Mouse (Mus musculus) midbrain, embryonic 14.5 days (tissue): ENCODE measurements around the gene Ei24. TPM values are rescaled to one million over a fixed set of nuclear protein-coding genes. Genes with fewer than 3 reads are reported as not detected.

Experiments used
- ATAC-seq: fragments of 200-750 bp; cut with Nextera tagmentation; 2 replicates; pipeline ENCODE4 v1.8.0; 2017; ENCODE audit warnings: moderate number of reproducible peaks, moderate library complexity; ENCODE audit not compliant: low FRiP score, low TSS enrichment
- DNase-seq: peaks from one replicate; pipeline ENCODE4 v3.0.0-alpha.2; 2015
- H3K27ac ChIP-seq: fragments of 300-500 bp; sonication (generic); replicated peaks from 2 replicates; pipeline ENCODE4 v1.5.1; 2014; ENCODE audit warnings: mild to moderate bottlenecking, low read depth, low read length, moderate library complexity
- H3K27me3 ChIP-seq: fragments of 300-500 bp; sonication (generic); 2 replicates; pipeline ENCODE4 v1.6.1; 2014; ENCODE audit warnings: low read length, control low read depth, mixed read lengths; ENCODE audit not compliant: control insufficient read depth, insufficient read depth
- H3K36me3 ChIP-seq: fragments of 300-500 bp; sonication (generic); 2 replicates; pipeline ENCODE4 v1.6.1; 2014; ENCODE audit warnings: low read length, control low read depth; ENCODE audit not compliant: control insufficient read depth, insufficient read depth
- H3K4me1 ChIP-seq: fragments of 300-500 bp; sonication (generic); 2 replicates; pipeline ENCODE4 v1.6.1; 2014; ENCODE audit warnings: mild to moderate bottlenecking, antibody characterized with exemption, low read length, control low read depth; ENCODE audit not compliant: control insufficient read depth, insufficient read depth
- H3K4me2 ChIP-seq: fragments of 300-500 bp; sonication (generic); 2 replicates; pipeline ENCODE4 v1.6.1; 2014; ENCODE audit warnings: mild to moderate bottlenecking, low read length, moderate library complexity
- H3K4me3 ChIP-seq: fragments of 300-500 bp; sonication (generic); replicated peaks from 2 replicates; pipeline ENCODE4 v1.5.1; 2014; ENCODE audit warnings: low read depth, low read length
- H3K9ac ChIP-seq: fragments of 300-500 bp; sonication (generic); replicated peaks from 2 replicates; pipeline ENCODE4 v1.6.1; 2014; ENCODE audit warnings: mild to moderate bottlenecking, low read length, moderate library complexity
- H3K9me3 ChIP-seq: fragments of 300-500 bp; sonication (generic); 2 replicates; pipeline ENCODE4 v1.6.1; 2016; ENCODE audit warnings: low read length, control low read depth, mixed read lengths; ENCODE audit not compliant: control insufficient read depth
- WGBS: fragments of 180-500 bp; shearing (Covaris S2); extraction: QIAGEN DNeasy Blood & Tissue Kit; methylation state at CpG from one replicate; pipeline ENCODE4 v1.1.7; 2014; 5-methylcytosine and 5-hydroxymethylcytosine counted together
- polyA plus RNA-seq: library from polyadenylated mRNA; unstranded; fragments of >200 nt; fragmentation: Nextera tagmentation; extraction: Ambion mirVana; gene quantifications from 2 replicates; pipeline ENCODE4 v1.2.1, GENCODE M21; 2014

Gene Ei24
- 80.5 and 103 TPM in 2 replicates for polyA plus RNA-seq

GRCm38 (mm10) chr9:36796781-36797555 lies at the start of gene Ei24:
Gene Ei24, minus strand, starts transcription at chr9:36797393.
- H3K36me3 ChIP-seq, result peaks cover 8% of the 10 kb centered on the region
- H3K27ac ChIP-seq, result peak within 1 kb of the TSS; percentile 76
- no peaks in the 10 kb centered on the region for H3K9me3 ChIP-seq
- peaks cover 14% of the 10 kb centered on the region for H3K4me1 ChIP-seq
- DNase-seq (peak; percentile 91), ATAC-seq (peak; percentile 99)
- peak within 1 kb of the TSS; percentile 95 for H3K4me3 ChIP-seq
- under 1% methylated on average over 66 of the region's 66 CpGs for WGBS
- peak within 1 kb of the TSS; percentile 96 for H3K9ac ChIP-seq
- H3K27me3 ChIP-seq, result no peaks in the 10 kb centered on the region
- peak within 1 kb of the TSS; percentile 92 for H3K4me2 ChIP-seq

- WGBS, result 35% methylated on average over 4 of the region's 4 CpGs
- no peak overlapping the region for H3K27ac ChIP-seq
- DNase-seq (no peak), ATAC-seq (no peak)
- H3K27me3 ChIP-seq, result no peaks in the 10 kb centered on the region
- no peak overlapping the region for H3K9ac ChIP-seq
- H3K4me1 ChIP-seq, result no peaks in the 10 kb centered on the region
- H3K4me2 ChIP-seq, result no peak overlapping the region
- peaks cover 76% of the 10 kb centered on the region for H3K36me3 ChIP-seq
- no peaks in the 10 kb centered on the region for H3K9me3 ChIP-seq
- no peak overlapping the region for H3K4me3 ChIP-seq
Observed at GRCm38 (mm10) chr9:36846346-36846745, 49.2 kb upstream of the Ei24 start.

- H3K4me1 ChIP-seq, result peaks cover 34% of the 10 kb centered on the region
- DNase-seq, result peak; percentile 56
- 12% methylated on average over 3 of the region's 3 CpGs for WGBS
- peak overlapping the region; percentile 89 for H3K9ac ChIP-seq
- H3K4me3 ChIP-seq, result peak overlapping the region; percentile 73
- peak overlapping the region; percentile 82 for H3K4me2 ChIP-seq
- no peaks in the 10 kb centered on the region for H3K9me3 ChIP-seq
- no peaks in the 10 kb centered on the region for H3K27me3 ChIP-seq
- peak; percentile 1; the same call in 1 of the 2 replicates for ATAC-seq
- peaks cover 7% of the 10 kb centered on the region for H3K36me3 ChIP-seq
- peak overlapping the region; percentile 96 for H3K27ac ChIP-seq
Observed at GRCm38 (mm10) chr9:36833914-36834313, 36.7 kb upstream of the Ei24 start.

GRCm38 (mm10) chr9:36833043-36833881 lies 36.1 kb upstream of the Ei24 start:
- H3K4me2 ChIP-seq, result peak overlapping the region; percentile 82
- H3K9me3 ChIP-seq, result no peaks in the 10 kb centered on the region
- no peaks in the 10 kb centered on the region for H3K27me3 ChIP-seq
- peak overlapping the region; percentile 96 for H3K27ac ChIP-seq
- H3K9ac ChIP-seq, result peak overlapping the region; percentile 89
- WGBS, result under 1% methylated on average over 31 of the region's 31 CpGs
- ATAC-seq, result peak; percentile 67
- H3K4me3 ChIP-seq, result peak overlapping the region; percentile 73
- H3K36me3 ChIP-seq, result peaks cover 7% of the 10 kb centered on the region
- peaks cover 34% of the 10 kb centered on the region for H3K4me1 ChIP-seq
- peak; percentile 81 for DNase-seq

GRCm38 (mm10) chr9:36832529-36832928 lies 35.3 kb upstream of the Ei24 start:
- WGBS, result under 1% methylated on average over 32 of the region's 32 CpGs
- peak overlapping the region; percentile 82 for H3K4me2 ChIP-seq

GRCm38 (mm10) chr9:36831401-36831800 lies 34.2 kb upstream of the Ei24 start:
- ATAC-seq (no peak), DNase-seq (no peak)
- H3K27ac ChIP-seq, result no peak overlapping the region
- peaks cover 7% of the 10 kb centered on the region for H3K36me3 ChIP-seq
- H3K4me3 ChIP-seq, result no peak overlapping the region
- 76% methylated on average over 6 of the region's 6 CpGs for WGBS
- H3K4me1 ChIP-seq, result peaks cover 28% of the 10 kb centered on the region
- no peak overlapping the region for H3K9ac ChIP-seq
- H3K27me3 ChIP-seq, result no peaks in the 10 kb centered on the region
- H3K4me2 ChIP-seq, result no peak overlapping the region
- H3K9me3 ChIP-seq, result no peaks in the 10 kb centered on the region

More at GRCm38 (mm10) chr9:36832529-36832928, 35.3 kb upstream of the Ei24 start:
- peak overlapping the region; percentile 73 for H3K4me3 ChIP-seq
- DNase-seq (peak; percentile 97), ATAC-seq (peak; percentile 91)
- H3K27me3 ChIP-seq, result no peaks in the 10 kb centered on the region
- H3K27ac ChIP-seq, result peak overlapping the region; percentile 96
- no peaks in the 10 kb centered on the region for H3K9me3 ChIP-seq
- peaks cover 29% of the 10 kb centered on the region for H3K4me1 ChIP-seq
- H3K9ac ChIP-seq, result peak overlapping the region; percentile 89
- peaks cover 7% of the 10 kb centered on the region for H3K36me3 ChIP-seq

- H3K9ac ChIP-seq, result no peak overlapping the region
- peak; percentile 52 for DNase-seq
- no peak overlapping the region for H3K4me3 ChIP-seq
- no peaks in the 10 kb centered on the region for H3K27me3 ChIP-seq
- H3K4me1 ChIP-seq, result peaks cover 26% of the 10 kb centered on the region
- WGBS, result 42% methylated on average over 2 of the region's 2 CpGs
- no peaks in the 10 kb centered on the region for H3K36me3 ChIP-seq
- H3K27ac ChIP-seq, result no peak overlapping the region; the same call in 1 of the 2 replicates
- ATAC-seq, result peak; percentile 59
- no peaks in the 10 kb centered on the region for H3K9me3 ChIP-seq
- no peak overlapping the region for H3K4me2 ChIP-seq
Observed at GRCm38 (mm10) chr9:36826612-36827363, 29.6 kb upstream of the Ei24 start.

- Histone ChIP-seq H3K4me1 (peaks cover 32% of the 10 kb centered on the region), H3K27me3 (no peaks in the 10 kb centered on the region), H3K4me2 (peak overlapping the region; percentile 72), H3K27ac (peak overlapping the region; percentile 99), H3K4me3 (peak overlapping the region; percentile 41), H3K9me3 (no peaks in the 10 kb centered on the region), H3K36me3 (no peaks in the 10 kb centered on the region), H3K9ac (peak overlapping the region; percentile 54)
- 0% methylated on average over 2 of the region's 2 CpGs for WGBS
- no peak for DNase-seq
- peak; percentile 51 for ATAC-seq
Observed at GRCm38 (mm10) chr9:36822024-36822423, 24.8 kb upstream of the Ei24 start.
